Mouse (Mus musculus): ENCODE measurements around the gene 1500011B03Rik.

Gene 1500011B03Rik

DNA sequence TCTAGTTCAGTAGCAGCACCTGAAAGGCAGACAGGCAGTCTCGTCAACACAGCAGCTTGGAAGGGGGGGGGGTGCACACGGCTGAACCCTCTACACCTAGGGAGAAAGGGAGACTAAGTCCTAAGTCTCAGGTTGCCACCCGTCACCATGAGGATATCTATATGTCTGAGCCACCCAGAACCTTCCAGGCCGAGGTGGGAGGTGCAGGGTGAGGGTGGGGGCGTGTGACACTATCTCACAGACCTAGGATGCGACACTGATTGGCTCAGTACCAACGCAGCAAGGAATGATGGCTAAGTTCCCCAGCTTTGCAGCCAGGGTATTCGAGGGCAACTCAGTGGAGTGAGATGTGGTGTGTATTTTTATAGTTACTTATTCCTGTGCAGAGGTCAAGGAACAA, 14.9 kb downstream of the 1500011B03Rik start:
- DNase-seq = no peak

DNA sequence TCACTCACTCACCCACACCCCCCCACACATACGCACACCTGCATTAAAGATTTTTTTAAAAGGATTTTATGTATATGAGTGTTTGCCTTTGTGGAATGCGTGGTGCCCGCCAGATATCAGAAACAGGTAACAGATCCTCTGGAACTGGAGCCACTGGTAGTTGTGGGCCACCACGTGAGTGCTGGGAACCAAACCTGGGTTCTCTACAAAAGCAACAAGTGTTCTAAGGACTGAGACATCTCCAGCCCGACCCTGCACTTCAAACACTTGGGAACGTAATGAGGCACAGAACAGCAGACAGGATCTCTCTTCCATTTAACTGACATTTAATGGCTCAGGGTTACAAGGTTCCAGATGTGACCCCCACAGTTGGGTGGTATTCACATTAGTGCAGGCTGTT, 15.4 kb downstream of the 1500011B03Rik start:
- DNase-seq = no peak

DNA sequence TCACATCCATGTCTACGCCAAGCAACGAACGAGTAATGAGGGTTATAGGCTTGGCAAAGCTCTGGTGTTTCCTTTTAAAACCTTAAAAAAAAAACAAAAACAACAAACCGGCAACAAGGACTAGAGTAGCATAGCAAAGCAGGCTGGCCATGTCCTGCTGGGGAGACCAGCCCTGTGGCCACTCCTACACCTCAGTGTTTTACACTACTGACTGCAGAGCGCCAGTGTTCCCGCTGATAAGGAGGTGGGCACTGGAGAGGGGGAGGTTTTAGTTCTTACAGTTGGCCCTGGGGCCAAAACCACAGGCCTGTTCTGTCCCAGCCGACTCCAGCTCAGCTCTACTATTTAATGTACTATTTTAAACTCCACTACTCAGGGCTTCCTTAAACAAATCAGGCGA, 15.8 kb downstream of the 1500011B03Rik start:
- no peak for DNase-seq

DNA sequence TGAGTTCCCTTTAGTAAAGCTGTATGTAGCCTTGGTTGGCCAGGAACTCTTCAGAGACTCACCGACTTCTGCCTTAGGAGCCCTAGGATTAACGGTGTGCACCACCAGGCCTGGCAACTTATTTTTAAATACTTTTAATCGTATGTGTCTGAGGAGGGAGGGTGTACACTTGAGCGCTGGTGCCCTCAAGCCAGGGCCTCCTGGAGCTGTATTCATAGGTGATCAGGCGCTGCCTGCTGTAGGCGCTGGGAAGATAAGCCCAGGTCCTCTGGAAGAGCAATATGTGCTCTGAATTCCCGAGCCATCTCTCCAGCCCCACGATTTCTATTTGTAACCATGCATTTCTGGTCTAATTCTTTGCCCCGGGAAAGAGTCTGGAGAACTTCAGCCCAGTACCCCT, 16.2 kb downstream of the 1500011B03Rik start:
- DNase-seq = no peak

DNA sequence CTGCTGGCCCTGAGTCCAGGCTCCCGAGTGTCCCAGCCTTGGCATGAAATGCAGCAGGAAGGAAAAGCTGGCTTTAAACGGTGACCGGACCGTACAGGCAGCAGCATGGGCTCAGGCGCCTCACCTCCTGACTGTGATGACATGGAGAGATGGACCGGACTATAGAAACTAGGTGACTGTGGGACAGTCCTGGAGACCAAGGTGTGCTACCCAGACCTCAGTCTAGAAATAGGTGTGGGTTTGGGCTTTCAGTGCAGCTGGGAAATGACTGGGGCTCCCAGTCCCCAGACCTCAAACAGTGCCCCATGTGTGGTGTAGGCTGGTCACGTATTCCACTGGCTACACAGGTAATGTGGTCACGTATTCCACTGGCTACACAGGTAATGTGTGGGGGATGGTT, 16.6 kb downstream of the 1500011B03Rik start:
- DNase-seq = no peak

DNA sequence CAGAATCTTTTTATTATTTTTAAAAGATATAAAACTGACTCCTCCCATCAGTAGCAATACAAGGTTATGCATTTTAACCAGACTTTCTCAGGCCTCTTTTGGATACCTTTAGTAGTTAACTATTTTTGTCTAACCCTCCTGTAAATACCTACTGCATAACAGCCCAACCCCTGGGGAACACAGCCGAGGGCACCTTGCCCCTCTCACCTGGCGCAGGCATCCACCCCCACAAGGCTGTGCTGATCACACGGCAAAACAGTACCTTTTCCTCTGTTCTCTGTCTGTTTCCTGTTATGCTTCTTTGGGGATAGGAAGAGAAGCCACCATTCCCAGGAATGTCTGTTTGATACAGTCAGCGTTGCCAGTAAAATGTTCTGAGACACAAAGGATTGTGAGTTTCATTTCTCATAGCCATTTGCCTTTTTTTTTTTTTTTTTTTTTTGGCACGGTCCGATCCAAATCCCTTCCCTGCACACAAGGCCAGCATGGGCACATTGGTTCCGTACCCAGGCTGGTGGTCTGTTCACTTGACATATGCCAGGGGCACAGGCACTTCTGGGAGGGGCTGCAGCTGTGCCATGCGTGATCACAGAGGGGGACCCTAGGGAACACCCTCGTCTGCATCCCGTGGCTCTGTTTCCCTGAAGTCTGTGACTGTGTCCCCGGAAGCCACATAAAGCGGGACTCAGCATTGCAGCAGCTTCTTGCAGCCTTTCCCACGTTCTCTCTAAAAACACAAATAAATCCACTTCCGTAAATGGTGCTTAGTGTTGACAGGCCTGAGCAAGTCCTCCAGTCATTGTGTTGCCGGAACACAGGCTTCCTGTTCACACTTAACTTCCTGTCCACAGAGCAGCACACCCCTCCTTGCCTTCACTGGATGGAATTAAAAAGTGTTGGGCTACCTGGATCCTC, 17.6 kb downstream of the 1500011B03Rik start:
- no peak for DNase-seq

DNA sequence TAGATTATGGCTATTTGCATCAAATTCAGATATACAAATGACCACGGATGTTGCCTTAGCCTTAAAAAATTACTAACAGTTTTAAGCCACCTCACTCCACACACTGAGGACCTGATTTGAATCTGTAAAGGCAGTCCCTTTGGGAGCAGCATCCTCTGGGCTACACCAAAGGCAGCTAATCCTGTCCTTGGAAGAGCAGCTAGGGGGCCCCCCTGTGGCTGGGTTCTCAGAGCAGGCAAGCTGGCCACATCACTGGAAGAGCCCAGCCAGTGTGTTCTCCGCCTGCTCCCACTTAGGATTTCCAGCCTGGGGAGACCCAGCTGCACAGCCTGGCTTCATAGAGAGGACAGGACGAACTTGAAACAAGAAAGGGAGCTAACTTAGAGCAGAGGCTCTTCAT, 18.3 kb downstream of the 1500011B03Rik start:
- DNase-seq = peak; percentile 55

DNA sequence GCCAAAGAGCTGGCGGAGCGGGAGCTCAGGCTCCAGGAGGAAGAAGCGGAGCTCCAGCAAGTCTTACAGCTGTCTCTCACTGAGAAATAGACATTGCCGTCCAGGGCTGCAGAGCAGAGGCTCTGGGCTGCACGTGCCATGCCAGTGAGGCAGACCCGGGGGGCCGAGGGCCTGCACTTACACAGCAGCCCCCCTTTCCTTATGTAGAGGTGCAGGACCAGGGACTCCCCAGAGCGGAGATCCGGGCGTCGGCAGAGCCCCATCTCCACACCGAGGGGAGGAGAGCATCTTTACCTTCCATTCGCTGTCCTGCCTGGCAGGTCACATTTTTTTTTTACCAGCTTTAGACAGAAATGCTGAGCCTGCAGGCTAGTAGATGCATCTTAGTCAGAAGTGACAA, 18.9 kb downstream of the 1500011B03Rik start:
- DNase-seq = no peak

DNA sequence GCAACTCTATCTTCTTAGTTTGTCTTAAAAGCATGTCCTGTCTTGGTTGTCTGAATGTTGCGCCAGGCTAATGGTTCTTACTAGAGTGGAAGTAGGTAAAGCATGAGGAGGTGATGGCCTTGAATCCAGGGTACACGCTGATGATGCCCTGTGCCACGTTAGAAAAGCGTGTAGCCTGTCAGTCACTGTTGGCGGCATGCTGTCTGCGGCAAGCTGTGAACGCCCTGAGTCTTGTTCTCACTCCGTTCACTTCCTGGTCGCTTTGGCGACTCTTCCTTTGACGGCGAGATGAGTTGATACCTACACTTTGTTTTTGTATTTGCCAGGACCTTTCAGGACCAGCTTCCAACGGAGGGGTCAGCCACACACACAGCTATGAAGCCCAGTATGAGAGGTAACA, 20.0 kb downstream of the 1500011B03Rik start:
- DNase-seq = no peak

DNA sequence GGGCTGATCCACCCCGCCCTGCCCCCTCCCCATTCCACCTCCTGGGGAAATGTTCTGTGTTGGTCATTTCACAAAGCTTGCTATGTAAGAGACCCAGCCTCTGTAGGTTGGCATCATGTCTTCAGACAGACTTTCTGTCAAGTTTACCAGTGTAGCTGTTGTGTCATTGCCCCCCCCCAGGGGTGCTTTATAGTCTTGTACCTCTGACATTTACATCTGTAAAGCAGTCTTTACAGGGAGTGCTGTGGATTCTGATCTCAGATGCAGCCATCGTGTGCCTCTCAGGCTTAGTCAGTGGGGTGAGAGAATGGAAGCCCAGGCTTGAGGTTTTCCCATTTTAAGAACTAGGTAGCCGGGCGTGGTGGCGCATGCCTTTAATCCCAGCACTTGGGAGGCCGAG, 21.4 kb downstream of the 1500011B03Rik start:
- DNase-seq = no peak

DNA sequence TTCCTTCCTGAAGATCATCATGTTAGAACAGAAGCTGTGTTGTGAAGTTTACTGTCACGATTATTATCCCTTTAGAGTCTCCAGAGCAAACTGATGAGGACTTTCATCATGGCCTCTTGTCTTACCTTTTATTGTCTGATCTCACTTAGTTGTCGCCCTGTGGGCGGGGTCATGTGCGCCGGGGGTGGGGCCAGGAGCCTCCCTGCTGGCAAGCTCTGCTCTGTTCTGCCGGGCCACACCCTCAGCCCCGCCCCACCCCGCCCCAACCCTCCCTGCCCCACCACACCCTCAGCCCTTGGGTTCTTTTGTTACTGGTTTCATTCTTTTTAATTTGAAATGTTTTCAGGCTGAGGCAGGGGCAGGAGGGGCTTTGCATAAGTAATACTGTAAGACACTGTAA, 22.2 kb downstream of the 1500011B03Rik start:
- no peak for DNase-seq

DNA sequence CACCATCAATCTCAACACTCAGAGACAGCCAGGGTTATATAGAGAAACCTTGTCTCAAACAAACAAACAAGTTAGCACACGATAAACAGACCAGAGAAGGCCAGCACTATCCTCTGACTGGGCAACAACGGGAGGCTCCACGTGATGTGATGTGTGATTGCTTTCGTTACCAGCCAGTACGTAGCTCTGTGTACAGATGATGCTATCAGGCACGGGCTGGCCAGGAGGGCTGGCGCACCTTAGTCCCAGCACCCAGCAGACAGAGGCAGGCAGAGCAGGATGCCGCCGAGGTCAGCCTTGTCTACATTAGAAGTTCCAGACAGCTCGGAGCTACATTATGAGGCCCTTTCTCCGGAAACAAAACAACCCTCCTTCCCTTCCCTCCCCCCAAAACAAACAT, 23.4 kb downstream of the 1500011B03Rik start:
- DNase-seq = no peak

DNA sequence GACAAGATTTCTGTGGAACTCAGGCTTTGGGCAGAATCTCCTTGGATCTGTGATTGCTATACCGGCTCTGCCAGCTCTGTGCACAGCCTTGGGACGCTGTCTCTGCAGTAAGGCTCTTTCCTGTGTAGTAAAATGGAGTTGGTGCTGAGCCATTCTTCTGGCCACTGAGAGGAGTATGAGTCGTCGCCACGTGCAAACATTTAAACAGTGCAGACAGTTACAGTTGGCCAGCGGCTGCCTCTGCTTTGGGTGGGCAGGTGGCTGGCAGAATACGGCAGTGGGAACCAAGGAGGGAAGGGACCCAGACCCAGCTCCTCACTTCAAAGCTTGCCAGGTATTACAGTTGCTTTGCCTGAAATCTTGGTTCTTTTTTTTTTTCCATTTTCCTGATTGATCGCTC, 26.0 kb downstream of the 1500011B03Rik start:
- no peak for DNase-seq

DNA sequence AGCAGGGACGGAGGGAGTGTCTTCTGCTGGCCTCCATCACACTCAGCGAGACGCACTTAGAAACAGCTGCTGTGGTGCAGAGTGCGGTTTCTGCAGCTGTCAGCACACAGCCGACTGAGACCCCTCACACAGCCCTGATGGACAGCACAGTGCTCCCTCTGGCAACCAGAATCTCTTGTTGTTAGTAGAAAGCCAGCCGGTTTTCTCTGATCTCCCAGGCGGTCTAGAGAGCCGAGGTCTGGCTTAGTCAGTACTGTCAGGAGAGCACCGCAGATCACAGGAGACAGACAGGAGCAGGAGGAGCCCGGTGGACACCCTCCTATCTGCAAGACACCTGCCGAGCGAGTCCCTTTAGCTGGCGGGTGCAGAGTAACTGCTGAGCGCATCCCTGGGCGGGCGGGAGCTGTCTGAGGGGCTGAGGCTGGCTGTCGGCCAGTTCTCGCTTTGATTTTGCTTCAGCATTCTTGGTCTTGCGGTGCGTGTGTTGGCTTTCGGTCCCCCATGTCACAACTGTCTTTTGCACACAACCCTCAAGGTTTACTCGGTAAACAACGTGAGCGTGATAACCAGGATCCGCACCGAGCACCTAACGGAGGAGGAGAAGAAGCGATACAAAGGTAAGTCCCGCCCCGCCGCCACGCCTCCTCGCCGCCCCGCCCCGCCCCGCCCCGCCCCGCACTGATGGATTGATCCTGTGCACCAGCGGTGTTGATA, 26.8 kb downstream of the 1500011B03Rik start:
- peak; percentile 50 for DNase-seq

DNA sequence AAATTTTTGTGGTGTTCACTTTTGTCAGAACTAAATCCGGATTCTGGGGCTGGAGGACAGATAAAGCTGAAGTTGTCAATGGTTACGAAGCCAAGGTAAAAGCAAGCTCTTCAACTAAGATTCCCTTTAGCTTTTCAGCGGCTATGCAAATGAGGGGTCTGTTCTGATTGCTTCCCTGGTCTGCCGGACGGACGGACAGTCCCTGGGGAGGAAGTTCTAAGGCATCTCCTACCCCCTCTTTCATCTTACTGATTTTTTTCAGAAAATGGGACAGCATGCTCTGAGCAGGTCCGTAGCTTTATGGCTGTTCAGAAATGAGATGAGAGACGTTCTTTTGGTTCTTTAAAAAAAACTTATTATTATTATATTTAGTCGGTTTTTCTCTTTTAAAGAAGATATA, 27.6 kb downstream of the 1500011B03Rik start:
- no peak for DNase-seq

DNA sequence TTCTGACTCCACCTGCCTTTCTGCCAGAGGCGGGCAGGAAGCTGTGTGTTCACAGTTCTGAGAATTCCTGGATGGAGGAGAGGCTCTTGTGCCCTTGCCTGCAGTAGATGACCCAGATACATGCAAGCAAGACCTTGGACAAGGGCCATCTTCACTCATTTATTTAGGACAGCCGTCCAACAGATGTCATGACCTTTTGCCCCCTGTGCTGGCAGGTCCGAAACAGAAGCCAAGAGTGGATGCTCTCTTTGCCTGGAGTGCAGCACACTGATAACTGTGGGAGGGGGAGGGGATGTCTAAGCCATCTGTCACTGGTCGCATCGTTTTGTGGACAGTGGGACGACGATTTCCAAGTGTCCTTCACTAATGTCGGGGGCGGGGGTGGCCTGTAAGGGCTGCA, 28.0 kb downstream of the 1500011B03Rik start:
- no peak for DNase-seq

DNA sequence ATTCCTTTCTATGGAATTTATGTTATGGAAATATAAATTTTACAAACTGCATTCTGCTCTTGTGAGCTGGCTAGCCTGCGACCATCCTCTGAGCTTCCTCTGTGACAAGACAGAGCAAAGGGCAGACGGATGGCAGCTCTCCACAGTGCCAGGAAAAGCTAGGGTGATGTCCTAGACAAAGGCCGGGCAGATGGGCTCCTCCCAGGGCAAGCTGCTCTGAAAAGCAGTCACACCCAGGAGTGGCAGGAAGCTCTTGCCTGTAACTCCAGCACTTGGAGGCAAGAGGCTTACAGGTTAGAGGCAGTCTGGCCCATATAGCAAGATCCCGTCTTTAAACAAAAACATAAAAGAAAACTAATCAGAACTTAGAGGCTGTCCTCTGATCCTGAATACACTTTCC, 28.7 kb downstream of the 1500011B03Rik start:
- DNase-seq = peak; percentile 64

DNA sequence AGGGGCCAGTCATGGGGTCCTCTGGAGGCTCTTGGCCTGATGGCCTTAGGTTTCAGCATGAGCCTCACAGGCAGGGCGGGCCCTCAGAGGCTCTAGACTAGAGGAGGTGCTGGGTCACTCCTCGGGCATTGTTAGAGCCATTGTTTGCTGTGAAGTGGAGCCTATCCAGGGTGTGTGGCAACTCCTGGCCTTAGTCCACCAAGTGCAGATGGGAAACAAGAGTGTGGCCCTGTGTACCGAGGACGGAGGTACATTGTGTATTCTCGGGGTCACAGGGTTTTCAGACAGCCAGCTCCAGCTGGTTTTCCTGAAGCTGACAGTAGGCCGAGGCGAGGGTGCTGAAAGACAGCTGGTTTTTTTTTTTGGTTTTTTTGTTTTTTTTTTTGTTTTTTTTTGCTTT, 30.0 kb downstream of the 1500011B03Rik start:
- DNase-seq = peak; percentile 53

DNA sequence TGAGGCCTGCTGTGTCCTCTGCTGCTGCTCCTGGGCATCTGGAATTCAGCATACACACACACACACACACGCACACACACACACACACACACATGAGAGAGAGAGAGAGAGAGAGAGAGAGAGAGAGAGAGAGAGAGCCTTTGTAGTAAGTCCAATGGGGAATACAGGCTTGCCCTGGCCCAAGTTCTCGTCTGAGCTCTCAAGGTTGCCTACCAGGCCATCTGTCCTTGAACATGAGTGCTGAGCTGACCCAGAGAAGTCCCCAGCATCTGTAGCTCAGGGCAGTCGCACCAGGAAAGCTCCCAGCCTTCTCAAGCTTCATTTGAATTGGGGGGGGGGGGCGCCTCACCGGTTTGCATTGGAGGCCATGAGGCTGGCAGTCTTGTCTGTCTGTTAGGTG, 38.1 kb downstream of the 1500011B03Rik start:
- DNase-seq = no peak

DNA sequence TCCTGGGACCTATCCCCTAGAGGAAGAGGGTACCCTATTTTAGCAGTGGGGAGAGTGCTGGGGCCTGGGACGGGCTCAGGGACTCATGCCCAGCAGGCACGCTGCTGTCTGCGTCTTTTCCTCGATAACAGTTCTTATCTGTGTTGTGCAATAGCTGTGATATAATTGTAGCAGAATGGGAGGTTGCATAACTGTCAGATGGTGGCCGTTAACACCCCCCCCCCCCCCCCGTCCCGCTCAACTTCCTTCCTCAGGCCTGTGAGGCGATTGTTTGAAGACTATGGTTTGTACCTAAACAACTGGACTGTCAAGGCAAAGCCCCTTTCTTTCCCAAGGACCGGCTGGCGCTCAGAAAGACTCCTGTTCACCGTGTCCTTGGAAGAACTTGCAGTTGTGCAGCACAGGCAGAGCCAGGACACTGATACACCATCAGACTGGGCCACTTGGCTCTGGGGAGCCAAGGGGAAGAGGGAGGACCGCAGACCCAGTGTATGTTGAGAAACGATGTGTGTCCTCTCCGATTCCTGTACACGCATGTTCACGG, 38.6 kb downstream of the 1500011B03Rik start:
- DNase-seq = no peak

DNA sequence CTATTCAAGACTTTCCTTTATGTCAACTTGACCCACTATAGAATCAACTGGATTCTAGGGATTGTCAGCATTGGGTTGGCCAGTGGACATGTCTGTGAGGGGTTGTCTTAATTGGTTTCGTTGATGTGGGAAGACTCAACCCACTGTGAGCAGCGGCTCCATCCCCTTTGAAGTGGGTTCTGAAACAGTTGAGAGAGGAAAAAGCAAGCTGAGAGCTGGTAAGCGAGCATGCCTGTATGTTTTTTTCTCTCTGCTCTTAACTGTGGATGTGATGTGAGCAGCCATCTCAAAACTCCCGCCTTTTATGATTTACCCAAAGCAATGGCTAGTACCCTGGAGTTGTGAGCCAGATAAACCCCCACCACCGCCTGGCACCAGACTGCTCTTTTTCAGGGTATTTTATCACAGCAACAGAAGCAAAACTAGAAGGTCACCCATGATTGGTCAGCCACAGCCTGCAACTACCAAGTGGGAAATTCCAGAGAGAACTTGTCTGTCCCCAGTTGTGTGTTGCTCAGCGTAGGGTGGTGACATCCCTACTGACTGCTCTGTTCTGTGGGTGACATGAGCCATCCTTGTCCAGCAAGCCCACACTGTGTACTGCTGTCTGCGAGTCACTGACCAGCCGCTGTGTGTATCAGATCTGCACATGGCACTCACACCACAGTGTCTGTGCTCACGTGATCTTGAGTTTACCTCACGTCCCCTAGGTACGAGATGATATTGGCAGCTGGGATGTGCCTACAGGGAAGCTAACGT, 39.7 kb downstream of the 1500011B03Rik start:
- DNase-seq = no peak

DNA sequence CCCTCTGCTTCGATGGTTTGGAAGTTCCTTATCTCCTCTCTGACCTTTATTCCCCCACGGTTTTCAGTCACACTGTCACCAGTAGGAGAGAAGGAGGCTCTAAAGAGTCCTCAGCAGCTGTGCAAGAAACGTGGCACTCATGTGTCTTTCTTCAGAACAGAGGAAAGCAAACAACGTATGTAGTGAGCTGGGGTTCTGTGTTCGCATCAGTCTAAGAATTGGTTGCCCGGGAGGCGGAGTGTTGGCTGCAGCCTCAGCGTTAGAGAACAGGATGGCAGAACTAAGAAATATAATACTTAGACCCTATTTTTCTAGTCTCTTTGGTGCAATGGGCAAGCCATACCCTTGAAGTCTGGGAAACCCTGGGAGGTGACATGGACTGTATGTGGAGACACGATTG, 40.3 kb downstream of the 1500011B03Rik start:
- no peak for DNase-seq

DNA sequence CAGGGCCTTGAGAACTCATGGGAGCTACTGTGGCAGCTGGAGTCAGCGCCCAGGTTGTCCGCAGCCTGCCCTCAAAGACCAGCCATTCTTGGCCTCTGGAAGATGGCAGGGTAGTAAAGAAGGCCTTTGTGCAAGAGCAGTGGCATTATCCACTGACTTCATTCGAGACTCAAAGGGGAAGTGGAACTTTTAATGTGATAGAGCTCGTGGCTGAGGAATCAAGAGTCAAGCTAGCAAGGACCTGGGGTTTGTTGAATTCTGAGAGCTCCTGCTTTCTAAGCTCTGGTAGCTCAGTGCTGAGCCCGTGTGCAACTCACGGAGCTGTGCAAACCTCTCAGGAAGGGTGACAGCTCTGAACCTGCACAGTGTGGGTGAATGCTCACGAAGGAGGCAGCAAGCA, 42.4 kb downstream of the 1500011B03Rik start:
- no peak for DNase-seq
